Mouse (Mus musculus) liver, adult 2 months (tissue): ENCODE data around the gene C2cd5. TPM values are rescaled to one million over a fixed set of nuclear protein-coding genes. Genes with fewer than 3 reads are reported as not detected.

Experiments
- DNase-seq: peaks from one replicate; pipeline ENCODE4 v3.0.0-alpha.2; 2011; ENCODE audit warnings: low read depth, low spot score; ENCODE audit errors: extremely low read depth
- H3K27ac ChIP-seq: fragments of 200-500 bp; replicated peaks from 2 replicates; pipeline ENCODE4 v1.5.1; 2012; ENCODE audit warnings: low read depth, mild to moderate bottlenecking, control low read depth, inconsistent platforms, low read length; ENCODE audit not compliant: insufficient read depth
- H3K27me3 ChIP-seq: fragments of 200-500 bp; 2 replicates; pipeline ENCODE4 v1.6.1; 2012; ENCODE audit warnings: mild to moderate bottlenecking, moderate library complexity, low read length, inconsistent platforms; ENCODE audit not compliant: control insufficient read depth, insufficient read depth
- H3K36me3 ChIP-seq: fragments of 200-500 bp; 2 replicates; pipeline ENCODE4 v1.6.1; 2012; ENCODE audit warnings: low read length, inconsistent platforms; ENCODE audit not compliant: control insufficient read depth, insufficient read depth
- H3K4me1 ChIP-seq: fragments of 200-500 bp; 2 replicates; pipeline ENCODE4 v1.6.1; 2011; ENCODE audit warnings: low read length; ENCODE audit not compliant: control insufficient read depth, insufficient read depth
- H3K4me3 ChIP-seq: fragments of 200-500 bp; 2 replicates; pipeline ENCODE4 v1.5.1; 2011; ENCODE audit warnings: low read depth, mild to moderate bottlenecking, control low read depth, low read length, moderate library complexity; ENCODE audit not compliant: insufficient read depth
- H3K79me2 ChIP-seq: fragments of 200-500 bp; 2 replicates; pipeline ENCODE4 v1.6.1; 2012; ENCODE audit warnings: inconsistent platforms, mild to moderate bottlenecking, low read length, moderate library complexity; ENCODE audit not compliant: control insufficient read depth, insufficient read depth
- H3K9ac ChIP-seq: fragments of 200-500 bp; 2 replicates; pipeline ENCODE4 v1.6.1; 2012; ENCODE audit warnings: low read depth, mild to moderate bottlenecking, control low read depth, inconsistent platforms, low read length
- CTCF ChIP-seq: fragments of 200-500 bp; IDR thresholded peaks from 2 replicates; pipeline ENCODE4 v1.5.1; 2011; ENCODE audit warnings: low read depth, low read length, control low read depth
- POLR2A ChIP-seq: fragments of 200-500 bp; IDR thresholded peaks from 2 replicates; pipeline ENCODE4 v1.6.1; 2011; ENCODE audit warnings: low read length, control low read depth; ENCODE audit not compliant: insufficient read depth; ENCODE audit errors: extremely low read depth
- WGBS: fragments of 180-500 bp; shearing (Covaris S2); methylation state at CpG from one replicate; pipeline ENCODE4 v1.1.7; 2018; 5-methylcytosine and 5-hydroxymethylcytosine counted together
- polyA plus RNA-seq: library from polyadenylated mRNA; depleted of rRNA; stranded (reverse); fragments of >200 nt; gene quantifications from 2 replicates; pipeline ENCODE4 v1.2.3, GENCODE M21; 2012
- total RNA-seq: library from RNA; depleted of rRNA; stranded (reverse); fragments of >200 nt; gene quantifications from 2 replicates; pipeline ENCODE4 v1.2.3, GENCODE M21; 2014

C2cd5 gene
- total and polyA plus RNA-seq, 2 experiments: 3.2 to 4.1 TPM

- peaks cover under 1% of the 10 kb centered on the region; the same call in 1 of the 2 replicates for H3K4me1 ChIP-seq
- DNase-seq: no peak
- no peak overlapping the region for H3K9ac ChIP-seq
- no peaks in the 10 kb centered on the region for H3K79me2 ChIP-seq
- H3K27ac ChIP-seq: no peak overlapping the region
- H3K27me3 ChIP-seq: no peaks in the 10 kb centered on the region
- no peaks in the 10 kb centered on the region for H3K36me3 ChIP-seq
- no peak overlapping the region for H3K4me3 ChIP-seq
- WGBS: 68% methylated on average over 7 of the region's 7 CpGs
- no peak for TF ChIP-seq CTCF
- TF ChIP-seq POLR2A: no peak
Observed at GRCm38 (mm10) chr6:143103981-143104680, 4.2 kb upstream of the C2cd5 start.

- H3K27ac ChIP-seq: no peak overlapping the region
- H3K79me2 ChIP-seq: no peaks in the 10 kb centered on the region
- WGBS: 51% methylated on average over 8 of the region's 8 CpGs
- TF ChIP-seq CTCF (no peak), POLR2A (no peak)
- peaks cover 2% of the 10 kb centered on the region; the same call in 1 of the 2 replicates for H3K4me1 ChIP-seq
- H3K4me3 ChIP-seq: peak overlapping the region; percentile 75
- peak overlapping the region; percentile 51; the same call in 1 of the 2 replicates for H3K9ac ChIP-seq
- no peaks in the 10 kb centered on the region for H3K27me3 ChIP-seq
- no peaks in the 10 kb centered on the region for H3K36me3 ChIP-seq
- DNase-seq: peak; percentile 13
Observed at GRCm38 (mm10) chr6:143100478-143101115, 656 bp upstream of the C2cd5 start.

GRCm38 (mm10) chr6:143099281-143099680, 660 bp downstream of the C2cd5 start:
- Histone ChIP-seq H3K36me3 (no peaks in the 10 kb centered on the region), H3K4me3 (peak overlapping the region; percentile 75), H3K27me3 (no peaks in the 10 kb centered on the region), H3K79me2 (no peaks in the 10 kb centered on the region; the same call in 1 of the 2 replicates), H3K4me1 (peaks cover 2% of the 10 kb centered on the region; the same call in 1 of the 2 replicates), H3K9ac (peak overlapping the region; percentile 83), H3K27ac (peak overlapping the region; percentile 18)
- peak; percentile 20 for DNase-seq
- WGBS: 1% methylated on average over 32 of the region's 32 CpGs
- TF ChIP-seq POLR2A (no peak), CTCF (peak; percentile 28; the same call in 1 of the 2 replicates)

GRCm38 (mm10) chr6:143095126-143095525, 4.8 kb downstream of the C2cd5 start:
- no peaks in the 10 kb centered on the region for H3K36me3 ChIP-seq
- DNase-seq: no peak
- H3K4me3 ChIP-seq: no peak overlapping the region
- no peak overlapping the region for H3K27ac ChIP-seq
- H3K27me3 ChIP-seq: no peaks in the 10 kb centered on the region
- WGBS: 84% methylated on average over 11 of the region's 11 CpGs
- TF ChIP-seq POLR2A (no peak), CTCF (no peak)
- no peak overlapping the region for H3K9ac ChIP-seq
- peaks cover 2% of the 10 kb centered on the region; the same call in 1 of the 2 replicates for H3K4me1 ChIP-seq
- H3K79me2 ChIP-seq: no peaks in the 10 kb centered on the region; the same call in 1 of the 2 replicates

GRCm38 (mm10) chr6:143092856-143093255, 7.1 kb downstream of the C2cd5 start:
- Histone ChIP-seq H3K27me3 (no peaks in the 10 kb centered on the region), H3K9ac (no peak overlapping the region), H3K36me3 (no peaks in the 10 kb centered on the region; the same call in 1 of the 2 replicates), H3K79me2 (no peaks in the 10 kb centered on the region; the same call in 1 of the 2 replicates), H3K4me3 (no peak overlapping the region), H3K27ac (no peak overlapping the region), H3K4me1 (no peaks in the 10 kb centered on the region)
- 85% methylated on average over 4 of the region's 4 CpGs for WGBS
- no peak for DNase-seq
- no peak for TF ChIP-seq POLR2A
- TF ChIP-seq CTCF: no peak
